Mouse (Mus musculus) gastrocnemius, adult 2 months (tissue): ENCODE data around the gene Arid4b. TPM values are rescaled to one million over a fixed set of nuclear protein-coding genes. Genes with fewer than 3 reads are reported as not detected.

ENCODE experiments used
- DNase-seq: peaks from one replicate; pipeline ENCODE4 v3.0.0; 2022
- H3K27ac ChIP-seq: fragments of 200-600 bp; 2 replicates; pipeline ENCODE4 v1.8.1; 2022; ENCODE audit warnings: mild to moderate bottlenecking
- H3K4me3 ChIP-seq: fragments of 200-600 bp; 2 replicates; pipeline ENCODE4 v1.8.1; 2022; ENCODE audit warnings: mild to moderate bottlenecking, moderate library complexity
- CTCF ChIP-seq: fragments of 200-600 bp; IDR thresholded peaks from 2 replicates; pipeline ENCODE4 v1.8.1; 2022; ENCODE audit warnings: antibody characterized with exemption, mild to moderate bottlenecking, moderate library complexity
- intact Hi-C: fragments of 180-260 bp; cut with DNase I; formaldehyde crosslinking; loops from one replicate; pipeline ENCODE4 v1.15.1; 2025
- total RNA-seq, 2 experiments: library from RNA; stranded (reverse); gene quantifications; 2 replicates each; pipeline ENCODE4 v1.2.3; 2021

Gene Arid4b
- total RNA-seq, 2 experiments from 2014 or later, result 14.0 TPM

DNA sequence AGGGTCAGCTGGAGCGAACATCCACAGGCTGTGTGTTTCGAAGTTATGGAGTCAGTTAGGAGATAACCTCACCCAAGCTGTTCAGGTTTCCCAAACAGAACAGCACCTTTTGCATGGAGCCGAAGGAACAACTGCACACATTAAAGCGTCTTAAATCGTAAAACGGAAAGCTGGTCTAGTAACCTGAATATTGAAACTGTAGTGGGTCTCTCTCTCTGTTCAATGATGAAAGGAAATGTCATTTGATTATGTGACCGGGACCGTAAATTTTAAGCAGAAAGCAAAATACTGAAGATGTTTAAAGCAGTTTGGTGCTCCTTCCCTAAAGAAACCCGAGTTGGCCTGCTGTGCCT is 2.0 kb downstream of the Arid4b start:
- peak overlapping the region; percentile 95 for H3K27ac ChIP-seq
- intact Hi-C loops, result loop anchor here (5.0 to 10.0 kb wide), 2 partner anchors 70 to 112 kb away; no protein-coding TSS in a partner anchor
- TF ChIP-seq CTCF, result no peak
- peak overlapping the region; percentile 98 for H3K4me3 ChIP-seq
- DNase-seq, result no peak

- intact Hi-C loops, result loop anchor here (5.0 to 10.0 kb wide), 2 partner anchors 69 to 112 kb away; no protein-coding TSS in a partner anchor
- no peak for DNase-seq
- no peak for TF ChIP-seq CTCF
- Histone ChIP-seq H3K4me3 (peak overlapping the region; percentile 98), H3K27ac (no peak overlapping the region)
Observed at GRCm38 (mm10) chr13:14065701-14066100, 2.7 kb downstream of the Arid4b start.

- Histone ChIP-seq H3K27ac (no peak overlapping the region), H3K4me3 (no peak overlapping the region)
- DNase-seq, result no peak
- no peak for TF ChIP-seq CTCF
- intact Hi-C loops, result loop anchor here (5.0 to 10.0 kb wide), 2 partner anchors 67 to 109 kb away; no protein-coding TSS in a partner anchor
Observed at GRCm38 (mm10) chr13:14068035-14068434, 5.0 kb downstream of the Arid4b start.

DNA sequence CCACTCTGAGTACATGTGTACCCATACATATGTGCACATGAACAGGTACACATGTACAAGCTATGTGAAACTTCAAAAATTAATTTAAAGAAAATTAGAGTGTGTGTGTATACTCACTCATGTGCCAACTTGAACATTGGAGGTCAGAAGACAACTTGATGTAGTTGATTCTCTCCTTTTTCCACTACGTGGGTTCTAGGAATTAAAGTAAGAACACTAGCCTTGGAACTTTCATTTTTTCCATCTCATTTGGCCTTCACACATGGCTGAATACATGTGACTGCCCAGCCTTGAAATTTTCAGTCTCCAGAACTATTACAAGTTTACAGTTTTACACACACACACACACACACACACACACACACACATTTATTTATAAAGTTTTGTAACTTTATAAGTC is 6.3 kb downstream of the Arid4b start:
- no peak for DNase-seq
- Histone ChIP-seq H3K4me3 (no peak overlapping the region), H3K27ac (no peak overlapping the region)
- intact Hi-C loops, result loop anchor here (5.0 to 10.0 kb wide), 2 partner anchors 66 to 108 kb away; no protein-coding TSS in a partner anchor
- no peak for TF ChIP-seq CTCF

DNA sequence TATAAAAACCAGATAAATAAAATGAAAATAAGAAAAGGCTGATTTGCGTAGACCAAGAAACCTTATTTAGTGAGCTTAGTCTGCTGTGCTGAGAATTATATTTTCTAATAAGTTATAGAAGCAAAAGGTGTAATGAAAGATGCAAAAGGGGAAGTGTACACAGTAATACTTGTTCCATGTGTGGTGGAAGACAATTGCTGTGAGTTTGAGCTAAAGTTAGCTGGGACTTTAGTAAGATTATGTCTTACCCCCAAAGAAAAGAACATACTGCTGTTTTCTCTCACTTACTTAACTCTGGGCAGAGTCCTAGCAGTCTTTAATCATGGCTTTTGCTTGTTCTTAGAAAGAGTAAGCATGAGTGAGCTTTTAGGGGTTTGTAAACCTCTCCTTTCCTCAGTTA is 11.3 kb downstream of the Arid4b start:
- intact Hi-C loops, result no loop called here
- DNase-seq, result no peak
- no peak for TF ChIP-seq CTCF
- H3K4me3 ChIP-seq, result no peak overlapping the region
- H3K27ac ChIP-seq, result no peak overlapping the region

GRCm38 (mm10) chr13:14075326-14075725 is 12.3 kb downstream of the Arid4b start:
- no peak overlapping the region for H3K27ac ChIP-seq
- TF ChIP-seq CTCF, result no peak
- no peak for DNase-seq
- intact Hi-C loops, result no loop called here
- no peak overlapping the region for H3K4me3 ChIP-seq

DNA sequence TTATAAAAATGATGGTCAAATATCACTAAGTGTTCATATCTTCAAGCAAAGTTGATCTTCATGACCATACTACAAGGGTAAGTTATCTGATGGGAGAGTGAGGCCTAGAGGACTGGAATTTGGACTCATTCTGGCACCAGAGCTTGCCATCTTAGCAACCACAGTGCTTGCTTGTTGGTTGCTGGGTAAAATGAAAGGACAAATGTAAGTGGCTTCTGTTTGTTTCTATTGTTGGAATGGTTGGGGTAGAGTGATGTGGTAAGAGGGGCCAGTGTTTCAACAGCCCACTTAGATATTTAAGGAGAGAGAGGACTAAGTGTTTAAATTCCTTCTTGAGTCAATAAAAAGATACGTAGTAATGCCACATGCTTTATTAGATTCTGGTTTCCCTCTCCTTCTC is 25.6 kb downstream of the Arid4b start:
- Histone ChIP-seq H3K27ac (no peak overlapping the region), H3K4me3 (no peak overlapping the region)
- no peak for TF ChIP-seq CTCF
- intact Hi-C loops, result no loop called here
- no peak for DNase-seq

DNA sequence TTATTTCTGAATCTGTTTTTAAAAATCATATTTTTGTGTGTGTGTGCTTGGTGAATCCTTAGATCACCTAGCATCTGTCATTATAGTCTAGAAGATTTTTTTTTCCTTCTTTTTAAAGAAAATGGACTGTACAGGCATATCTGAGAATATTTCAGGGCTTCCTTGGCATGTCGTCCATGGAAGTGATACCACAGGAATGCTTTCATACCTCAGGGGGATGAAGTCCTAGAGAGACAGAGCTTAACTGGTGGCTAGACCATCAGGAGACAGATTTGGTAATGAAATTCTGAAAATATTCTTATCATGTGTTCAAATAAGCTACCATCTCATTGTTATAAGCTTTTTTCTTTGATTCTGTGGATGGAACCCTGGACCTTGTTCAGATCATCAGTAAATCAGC is 40.0 kb downstream of the Arid4b start:
- Histone ChIP-seq H3K27ac (no peak overlapping the region), H3K4me3 (no peak overlapping the region)
- DNase-seq, result no peak
- intact Hi-C loops, result no loop called here
- no peak for TF ChIP-seq CTCF

DNA sequence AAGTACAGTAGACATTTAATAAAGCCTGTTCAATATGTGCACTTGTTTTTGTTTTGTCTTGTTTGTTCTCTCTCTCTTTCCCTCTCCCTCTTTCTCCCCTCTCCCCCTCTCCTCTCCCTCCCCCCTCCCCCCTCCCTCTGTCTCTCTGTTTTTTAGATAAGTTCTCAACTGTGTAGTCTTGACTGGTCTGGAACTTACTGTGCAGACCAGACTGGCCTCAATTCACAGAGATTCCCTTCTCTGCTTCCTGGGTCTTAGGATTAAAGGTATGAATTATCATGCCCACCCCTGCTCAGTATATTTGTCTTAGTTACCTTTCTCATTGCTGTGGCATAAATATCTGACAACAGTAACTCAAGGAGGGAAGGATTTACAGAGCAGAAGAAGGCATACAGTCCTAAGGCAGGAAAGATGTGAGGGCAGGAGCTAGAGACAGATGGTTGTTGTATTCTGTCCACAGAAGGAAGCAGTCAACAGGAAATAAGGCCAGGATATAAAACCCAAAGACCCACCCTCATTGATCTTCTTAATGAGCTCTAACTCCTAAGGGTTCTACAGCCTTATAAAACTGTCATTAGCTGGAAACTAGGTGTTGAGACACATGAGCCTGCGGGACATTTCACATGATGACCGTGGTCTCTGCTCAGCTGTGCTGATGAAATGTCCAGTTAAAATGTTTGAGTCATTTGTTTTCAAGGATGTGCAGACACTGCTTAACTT is 47.3 kb downstream of the Arid4b start:
- peak overlapping the region; percentile 12; the same call in 1 of the 2 replicates for H3K27ac ChIP-seq
- intact Hi-C loops, result no loop called here
- no peak for DNase-seq
- no peak overlapping the region for H3K4me3 ChIP-seq
- TF ChIP-seq CTCF, result no peak

DNA sequence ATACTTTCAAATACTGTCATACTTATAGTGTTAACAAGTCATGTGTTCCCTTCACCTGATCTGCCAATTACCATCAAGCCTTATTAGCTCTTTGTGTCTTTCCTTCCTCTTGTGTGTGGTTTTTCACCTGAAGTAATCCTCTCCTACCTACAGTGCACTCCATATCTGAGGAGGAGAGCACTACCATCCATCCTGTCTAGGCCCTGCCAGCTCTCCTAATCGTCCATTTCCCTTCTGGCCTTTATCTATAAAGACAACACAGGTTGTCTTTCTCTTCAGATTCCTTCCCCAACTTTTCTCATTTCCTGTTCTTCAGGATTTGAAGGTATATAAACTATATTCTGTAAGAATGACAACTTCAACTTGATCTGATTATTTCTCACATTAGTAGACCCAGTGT is 48.1 kb downstream of the Arid4b start:
- no peak for DNase-seq
- Histone ChIP-seq H3K27ac (no peak overlapping the region), H3K4me3 (no peak overlapping the region)
- no peak for TF ChIP-seq CTCF
- intact Hi-C loops, result no loop called here

- intact Hi-C loops, result no loop called here
- no peak overlapping the region for H3K4me3 ChIP-seq
- no peak for DNase-seq
- H3K27ac ChIP-seq, result no peak overlapping the region
- no peak for TF ChIP-seq CTCF
Observed at GRCm38 (mm10) chr13:14113746-14114528, 50.9 kb downstream of the Arid4b start.

DNA sequence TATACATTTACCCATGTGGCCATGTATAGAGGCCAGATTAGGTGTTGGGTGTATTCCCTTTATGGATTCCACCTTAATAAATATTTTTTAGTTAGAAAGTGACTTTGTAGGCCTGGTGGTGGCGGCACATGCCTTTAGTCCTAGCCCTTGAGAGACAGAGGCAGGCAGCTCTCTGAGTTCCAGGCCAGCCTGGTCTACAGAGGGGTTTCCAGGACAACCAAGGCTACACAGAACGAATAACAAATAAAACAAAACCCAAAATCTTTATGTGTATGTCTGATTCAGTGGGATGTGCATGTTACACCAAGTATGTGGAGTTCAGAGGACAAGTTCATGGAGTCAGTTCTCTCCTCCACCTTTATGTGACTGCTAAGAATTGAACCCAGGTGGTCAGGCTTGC is 52.8 kb downstream of the Arid4b start:
- DNase-seq, result no peak
- no peak overlapping the region for H3K27ac ChIP-seq
- H3K4me3 ChIP-seq, result no peak overlapping the region
- intact Hi-C loops, result no loop called here
- TF ChIP-seq CTCF, result no peak

DNA sequence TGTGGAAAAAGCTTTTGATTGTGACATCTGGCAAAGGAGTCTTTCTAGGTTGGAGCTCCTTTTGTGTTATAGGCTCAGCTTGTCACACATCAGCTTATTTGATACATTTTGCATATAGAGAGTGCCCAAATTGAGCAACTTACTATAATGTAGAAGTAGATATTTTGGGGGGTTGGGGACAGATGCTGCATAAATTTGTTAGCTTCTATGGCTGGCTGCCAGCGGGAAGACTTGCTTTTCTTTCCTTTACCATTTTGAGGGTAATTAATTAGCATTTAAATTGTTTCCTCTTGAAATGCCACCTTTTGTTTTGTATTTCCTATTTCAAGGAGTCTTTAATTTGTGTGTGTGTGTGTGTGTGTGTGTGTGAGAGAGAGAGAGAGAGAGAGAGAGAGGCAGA is 68.6 kb downstream of the Arid4b start:
- intact Hi-C loops, result loop anchor here (10.0 kb wide), 2 partner anchors 67 to 127 kb away; partner anchors contain the start of genes Arid4b and Ggps1
- TF ChIP-seq CTCF, result no peak
- Histone ChIP-seq H3K4me3 (no peak overlapping the region), H3K27ac (no peak overlapping the region)
- DNase-seq, result no peak
